Mouse (Mus musculus) CD4-positive, CD25-positive, alpha-beta regulatory T cell, adult 2 months (primary cell): ENCODE measurements around the gene Anks1b.

Source experiments
- DNase-seq: peaks from one replicate; pipeline ENCODE4 v3.0.0-alpha.2; 2012; ENCODE audit warnings: low read depth, low spot score

Anks1b gene

GRCm38 (mm10) chr10:89873146-89873950 is at the start of gene Anks1b:
Gene Anks1b, plus strand, starts transcription at chr10:89873509.
- peak; percentile 27 for DNase-seq

- DNase-seq = peak; percentile 70
Measured at GRCm38 (mm10) chr10:89823906-89824305, 49.4 kb upstream of the Anks1b start.

DNA sequence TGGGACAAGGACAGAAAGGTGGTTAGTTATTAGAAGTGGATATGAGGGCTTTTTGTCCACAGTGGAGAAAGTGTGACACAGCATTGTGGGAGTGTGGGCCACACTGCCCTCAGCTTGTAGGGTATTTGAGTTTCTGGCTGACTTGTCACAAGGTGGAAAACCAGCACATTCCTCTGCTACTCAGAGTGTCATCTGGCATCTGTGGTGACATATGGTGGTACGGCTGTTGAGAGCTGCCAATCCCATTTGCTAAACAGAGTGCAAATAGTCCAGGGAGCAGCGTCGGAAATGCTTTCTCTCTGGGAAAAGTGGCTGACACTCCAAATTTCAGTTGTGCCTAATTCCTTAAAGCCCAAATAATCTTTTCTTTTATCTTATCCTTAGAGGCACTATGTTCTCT is 46.4 kb upstream of the Anks1b start:
- no peak for DNase-seq

GRCm38 (mm10) chr10:89832334-89832733 is 41.0 kb upstream of the Anks1b start:
- no peak for DNase-seq

DNA sequence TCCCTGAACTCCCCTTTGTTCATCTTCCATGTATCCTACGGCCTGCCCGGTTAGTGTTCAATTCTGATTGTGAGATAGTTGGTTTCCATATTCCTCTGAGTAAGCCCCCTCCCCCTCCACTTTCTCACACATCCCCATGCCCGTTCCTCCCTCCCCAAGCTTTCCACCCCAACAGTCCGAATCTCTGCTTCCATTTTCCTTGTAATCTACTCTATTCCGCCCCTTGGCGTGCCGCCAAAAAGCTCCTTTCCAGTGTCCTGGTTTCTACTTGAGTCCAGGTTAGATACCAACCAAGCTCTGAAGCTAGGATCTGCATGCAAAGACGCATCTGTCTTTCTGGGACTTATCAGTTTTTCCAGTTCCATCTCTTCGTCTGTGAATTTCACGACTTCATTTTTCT is 40.1 kb upstream of the Anks1b start:
- no peak for DNase-seq

GRCm38 (mm10) chr10:89837476-89837875 is 35.8 kb upstream of the Anks1b start:
- DNase-seq = no peak

DNA sequence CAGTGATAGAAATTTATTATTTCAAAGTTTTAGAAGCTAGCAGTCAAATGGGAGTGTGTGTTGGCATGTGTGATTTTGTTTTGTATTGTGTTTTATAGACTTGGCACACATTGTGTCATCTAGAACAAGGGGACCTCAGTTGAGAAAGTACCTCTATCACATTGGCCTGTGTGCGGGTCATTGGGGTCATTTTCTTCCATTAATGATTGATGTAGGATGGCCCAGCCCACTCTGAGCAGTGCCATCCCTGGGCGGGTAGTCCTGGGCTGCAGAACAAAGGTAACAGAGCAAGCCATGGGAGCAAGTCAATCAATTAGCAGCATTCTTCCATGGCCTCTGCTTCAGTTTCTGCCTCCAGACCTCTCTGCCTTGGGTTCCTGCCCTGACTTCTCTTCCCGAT is 34.5 kb upstream of the Anks1b start:
- DNase-seq = no peak

DNA sequence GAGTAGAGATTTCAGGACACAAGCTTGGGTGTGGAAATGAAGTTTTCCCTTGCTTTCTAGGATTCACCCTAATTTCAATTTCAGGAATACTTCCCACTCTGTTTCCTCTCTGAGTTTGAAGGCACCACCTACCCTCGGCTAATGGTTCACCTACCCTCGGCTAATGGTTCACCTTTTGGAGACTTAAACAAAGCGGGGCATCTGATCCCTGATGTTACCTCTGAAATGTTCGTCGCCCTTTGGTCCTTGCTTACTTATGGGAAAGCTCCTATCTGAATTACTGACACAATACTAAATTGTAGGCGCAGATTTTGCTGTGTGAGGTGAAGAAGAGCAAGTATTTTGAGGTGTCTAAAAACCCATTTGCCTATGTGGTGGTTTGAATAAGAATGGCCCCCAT is 22.4 kb upstream of the Anks1b start:
- no peak for DNase-seq

- DNase-seq = no peak
Measured at GRCm38 (mm10) chr10:89855251-89855875, 17.9 kb upstream of the Anks1b start.

DNA sequence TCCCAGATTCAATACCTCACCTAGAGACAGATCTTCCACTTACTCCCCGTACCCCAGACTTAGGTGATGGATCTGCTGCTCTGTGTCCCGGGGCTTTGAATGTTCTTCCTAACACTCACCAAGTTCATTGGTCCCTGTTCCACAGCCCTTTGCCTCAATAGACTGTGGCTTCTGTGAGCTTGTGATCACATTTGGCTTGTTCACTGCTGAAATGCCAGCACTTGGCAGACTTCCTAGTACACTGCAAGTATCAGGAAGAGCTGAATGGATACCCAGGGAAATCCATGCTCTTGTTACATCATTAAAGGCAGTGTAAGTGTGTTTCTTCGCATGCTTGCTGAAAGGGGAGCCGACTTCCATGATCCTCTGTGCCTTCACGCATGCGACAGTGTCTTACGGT is 17.0 kb upstream of the Anks1b start:
- no peak for DNase-seq

- no peak for DNase-seq
Measured at GRCm38 (mm10) chr10:89868211-89868610, 5.1 kb upstream of the Anks1b start.

- DNase-seq = no peak
Measured at GRCm38 (mm10) chr10:89868836-89869235, 4.5 kb upstream of the Anks1b start.

- no peak for DNase-seq
Measured at GRCm38 (mm10) chr10:89872501-89873145, 686 bp upstream of the Anks1b start.

- DNase-seq = no peak
Measured at GRCm38 (mm10) chr10:89874036-89874435, 727 bp downstream of the Anks1b start.

GRCm38 (mm10) chr10:89883561-89883960 is 10.3 kb downstream of the Anks1b start:
- no peak for DNase-seq

GRCm38 (mm10) chr10:89902720-89903337 is 29.5 kb downstream of the Anks1b start:
- DNase-seq = peak; percentile 2

DNA sequence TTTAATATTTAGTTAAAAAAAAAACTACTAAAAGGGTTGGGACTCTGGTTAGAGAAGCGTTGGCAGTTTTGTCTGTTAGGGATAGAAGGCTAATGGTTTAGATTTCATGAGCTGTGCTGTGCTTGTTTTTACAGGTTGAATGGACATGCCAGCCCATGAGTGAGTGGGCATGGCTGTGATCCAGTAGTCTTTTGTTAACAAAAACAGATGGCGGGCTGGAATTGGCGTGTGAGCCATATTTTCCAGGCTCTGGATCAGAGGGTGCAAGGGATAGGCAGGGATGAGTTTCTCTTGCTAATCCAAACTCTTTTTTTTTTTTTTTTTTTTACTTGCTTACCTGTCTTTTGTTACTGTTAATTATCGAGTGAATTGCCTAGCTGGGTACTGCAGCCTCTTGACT is 38.6 kb downstream of the Anks1b start:
- no peak for DNase-seq

- DNase-seq = no peak
Measured at GRCm38 (mm10) chr10:89913174-89913573, 39.9 kb downstream of the Anks1b start.

GRCm38 (mm10) chr10:89917141-89917540 is 43.8 kb downstream of the Anks1b start:
- DNase-seq = no peak

- DNase-seq = no peak
Measured at GRCm38 (mm10) chr10:89921965-89922364, 48.7 kb downstream of the Anks1b start.

DNA sequence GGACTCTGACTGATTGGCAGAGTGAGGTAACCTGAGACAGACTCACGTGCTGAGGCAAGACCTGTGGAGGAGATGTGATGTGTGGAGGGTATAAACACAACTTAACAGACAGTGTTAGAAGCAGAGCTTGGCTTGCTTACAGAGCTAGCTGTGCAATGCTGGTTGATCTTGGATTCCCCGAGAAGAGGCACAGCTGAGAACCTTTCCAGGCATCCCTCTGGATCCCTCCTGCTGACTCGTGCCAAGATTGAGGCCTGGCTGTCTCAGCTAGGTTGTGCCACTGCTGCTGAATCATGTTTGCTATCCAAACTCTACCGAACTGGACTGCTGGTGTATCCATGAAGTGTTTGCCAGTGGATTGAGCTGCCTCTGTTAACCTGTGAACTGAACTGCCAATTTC is 68.9 kb downstream of the Anks1b start:
- no peak for DNase-seq

DNA sequence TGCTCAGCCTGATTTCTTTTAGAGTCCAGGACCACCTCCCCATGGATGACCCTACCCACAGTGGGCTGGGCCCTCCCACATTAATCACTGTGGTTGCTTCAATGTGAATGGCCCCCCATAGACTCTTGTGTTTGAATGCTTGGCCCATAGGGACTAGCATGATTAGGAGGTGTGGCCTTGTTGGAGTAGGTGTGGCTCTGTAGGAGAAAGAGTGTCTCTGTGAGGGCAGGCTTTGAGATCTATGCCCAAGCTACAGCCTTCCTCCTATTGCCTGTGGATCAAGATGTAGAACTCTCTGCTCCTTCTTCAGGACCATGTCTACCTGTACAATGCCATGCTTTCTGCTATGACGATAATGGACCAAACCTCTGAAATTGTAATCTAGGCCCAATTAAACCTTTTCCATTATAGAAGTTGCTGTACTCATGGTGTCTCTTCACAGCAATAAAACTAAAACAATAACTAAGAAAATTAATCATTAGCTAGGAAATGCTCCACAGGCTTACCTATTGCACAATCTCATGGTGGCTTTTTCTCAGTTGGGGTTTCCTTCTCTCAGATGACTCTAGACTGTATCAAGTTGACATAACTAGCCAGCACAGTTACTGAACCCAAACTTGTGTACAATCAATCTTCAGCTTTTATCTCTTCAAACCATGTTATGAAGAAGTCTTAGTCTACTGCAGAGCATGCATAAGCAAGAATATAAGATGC is 73.5 kb downstream of the Anks1b start:
- DNase-seq = no peak
